Mouse (Mus musculus) heart, embryonic 16.5 days (tissue): ENCODE results near the gene Acot11. TPM values are rescaled to one million over a fixed set of nuclear protein-coding genes. Genes with fewer than 3 reads are reported as not detected.
A peak's percentile ranks its signal among the peaks of the same experiment; 100 is the strongest.

Experiments used
- ATAC-seq: fragments of 200-750 bp; cut with Nextera tagmentation; replicated peaks from 2 replicates; pipeline ENCODE4 v1.8.0; 2017; ENCODE audit warnings: moderate number of reproducible peaks; ENCODE audit not compliant: insufficient read depth, low FRiP score; ENCODE audit errors: extremely low read depth
- H3K27ac ChIP-seq: fragments of 300-500 bp; sonication (generic); 2 replicates; pipeline ENCODE4 v1.5.1; 2014; ENCODE audit warnings: mild to moderate bottlenecking, low read length, control low read depth, moderate library complexity
- H3K27me3 ChIP-seq: fragments of 300-500 bp; sonication (generic); 2 replicates; pipeline ENCODE4 v1.6.1; 2014; ENCODE audit warnings: low read length, mixed read lengths; ENCODE audit not compliant: control insufficient read depth, insufficient read depth
- H3K36me3 ChIP-seq: fragments of 300-500 bp; sonication (generic); 2 replicates; pipeline ENCODE4 v1.6.1; 2014; ENCODE audit not compliant: control insufficient read depth, insufficient read depth
- H3K4me1 ChIP-seq: fragments of 300-500 bp; sonication (generic); 2 replicates; pipeline ENCODE4 v1.6.1; 2014; ENCODE audit warnings: low read length, mixed read lengths; ENCODE audit not compliant: control insufficient read depth, insufficient read depth
- H3K4me2 ChIP-seq: fragments of 300-500 bp; sonication (generic); 2 replicates; pipeline ENCODE4 v1.6.1; 2014; ENCODE audit warnings: low read depth, mild to moderate bottlenecking, control low read depth, low read length
- H3K4me3 ChIP-seq: fragments of 300-500 bp; sonication (generic); 2 replicates; pipeline ENCODE4 v1.5.1; 2014; ENCODE audit warnings: mild to moderate bottlenecking, control low read depth, low read length
- H3K9ac ChIP-seq: fragments of 300-500 bp; sonication (generic); 2 replicates; pipeline ENCODE4 v1.6.1; 2014; ENCODE audit warnings: low read length, control low read depth
- H3K9me3 ChIP-seq: fragments of 300-500 bp; sonication (generic); replicated peaks from 2 replicates; pipeline ENCODE4 v1.6.1; 2016; ENCODE audit warnings: low read length; ENCODE audit not compliant: control insufficient read depth
- WGBS: fragments of 180-500 bp; shearing (Covaris S2); extraction: QIAGEN DNeasy Blood & Tissue Kit; methylation state at CpG from one replicate; pipeline ENCODE4 v1.1.7; 2014; 5-methylcytosine and 5-hydroxymethylcytosine counted together
- polyA plus RNA-seq: library from polyadenylated mRNA; unstranded; fragments of >200 nt; fragmentation: Nextera tagmentation; extraction: Ambion mirVana; gene quantifications from 2 replicates; pipeline ENCODE4 v1.2.1, GENCODE M21; 2015

Acot11 gene
- polyA plus RNA-seq, 1 experiment from 2014 or later, result 7.9 TPM

- H3K9me3 ChIP-seq, result no peaks in the 10 kb centered on the region
- peaks cover 49% of the 10 kb centered on the region for H3K4me1 ChIP-seq
- H3K4me2 ChIP-seq, result no peak overlapping the region
- no peaks in the 10 kb centered on the region for H3K27me3 ChIP-seq
- no peak overlapping the region for H3K27ac ChIP-seq
- no peak overlapping the region for H3K9ac ChIP-seq
- WGBS, result 73% methylated on average over 11 of the region's 11 CpGs
- ATAC-seq, result no peak
- no peaks in the 10 kb centered on the region for H3K36me3 ChIP-seq
- H3K4me3 ChIP-seq, result no peak overlapping the region
Measured at GRCm38 (mm10) chr4:106788627-106789026, 16.2 kb downstream of the Acot11 start.

GRCm38 (mm10) chr4:106787830-106788229 lies 17.0 kb downstream of the Acot11 start:
- 35% methylated on average over 7 of the region's 7 CpGs for WGBS
- Histone ChIP-seq H3K27me3 (no peaks in the 10 kb centered on the region), H3K4me3 (no peak overlapping the region), H3K9ac (no peak overlapping the region), H3K36me3 (no peaks in the 10 kb centered on the region), H3K4me1 (peaks cover 56% of the 10 kb centered on the region), H3K9me3 (no peaks in the 10 kb centered on the region), H3K27ac (peak overlapping the region; percentile 90), H3K4me2 (no peak overlapping the region)
- peak; percentile 38; the same call in 1 of the 2 replicates for ATAC-seq

- no peak overlapping the region for H3K4me2 ChIP-seq
- no peaks in the 10 kb centered on the region for H3K9me3 ChIP-seq
Measured at GRCm38 (mm10) chr4:106785753-106786540, 18.9 kb downstream of the Acot11 start.

GRCm38 (mm10) chr4:106785345-106785744 lies 19.5 kb downstream of the Acot11 start:
- H3K9me3 ChIP-seq, result no peaks in the 10 kb centered on the region
- H3K4me3 ChIP-seq, result no peak overlapping the region
- no peaks in the 10 kb centered on the region for H3K27me3 ChIP-seq
- no peaks in the 10 kb centered on the region for H3K36me3 ChIP-seq
- peak overlapping the region; percentile 90 for H3K27ac ChIP-seq
- peaks cover 59% of the 10 kb centered on the region for H3K4me1 ChIP-seq
- 68% methylated on average over 7 of the region's 7 CpGs for whole genome bisulfite sequencing
- H3K4me2 ChIP-seq, result no peak overlapping the region
- no peak for ATAC-seq
- H3K9ac ChIP-seq, result no peak overlapping the region

More at GRCm38 (mm10) chr4:106785753-106786540, 18.9 kb downstream of the Acot11 start:
- H3K4me1 ChIP-seq, result peaks cover 59% of the 10 kb centered on the region
- no peaks in the 10 kb centered on the region for H3K36me3 ChIP-seq
- H3K27ac ChIP-seq, result peak overlapping the region; percentile 90
- WGBS, result 6% methylated on average over 5 of the region's 5 CpGs
- H3K27me3 ChIP-seq, result no peaks in the 10 kb centered on the region
- peak overlapping the region; percentile 52 for H3K9ac ChIP-seq
- ATAC-seq, result peak; percentile 74
- no peak overlapping the region for H3K4me3 ChIP-seq

GRCm38 (mm10) chr4:106784806-106785205 lies 20.0 kb downstream of the Acot11 start:
- no peak overlapping the region for H3K4me2 ChIP-seq
- no peaks in the 10 kb centered on the region for H3K9me3 ChIP-seq
- no peaks in the 10 kb centered on the region for H3K27me3 ChIP-seq
- no peak overlapping the region for H3K4me3 ChIP-seq
- H3K27ac ChIP-seq, result no peak overlapping the region
- H3K9ac ChIP-seq, result no peak overlapping the region
- 88% methylated on average over 7 of the region's 7 CpGs for WGBS
- H3K4me1 ChIP-seq, result peaks cover 61% of the 10 kb centered on the region
- H3K36me3 ChIP-seq, result no peaks in the 10 kb centered on the region
- ATAC-seq, result no peak

GRCm38 (mm10) chr4:106783137-106783536 lies 21.7 kb downstream of the Acot11 start:
- no peaks in the 10 kb centered on the region for H3K36me3 ChIP-seq
- H3K9me3 ChIP-seq, result no peaks in the 10 kb centered on the region
- 44% methylated on average over 10 of the region's 10 CpGs for WGBS
- H3K27me3 ChIP-seq, result no peaks in the 10 kb centered on the region
- H3K4me1 ChIP-seq, result peaks cover 64% of the 10 kb centered on the region
- no peak overlapping the region for H3K4me2 ChIP-seq
- ATAC-seq, result no peak
- no peak overlapping the region for H3K9ac ChIP-seq
- H3K4me3 ChIP-seq, result no peak overlapping the region
- H3K27ac ChIP-seq, result peak overlapping the region; percentile 11

GRCm38 (mm10) chr4:106780045-106780444 lies 24.8 kb downstream of the Acot11 start:
- Histone ChIP-seq H3K27ac (no peak overlapping the region), H3K9me3 (no peaks in the 10 kb centered on the region), H3K4me2 (no peak overlapping the region), H3K4me1 (peaks cover 39% of the 10 kb centered on the region), H3K36me3 (no peaks in the 10 kb centered on the region), H3K27me3 (no peaks in the 10 kb centered on the region), H3K9ac (no peak overlapping the region), H3K4me3 (no peak overlapping the region)
- no peak for ATAC-seq
- 56% methylated on average over 3 of the region's 3 CpGs for WGBS

- 33% methylated on average over 5 of the region's 5 CpGs for WGBS
Measured at GRCm38 (mm10) chr4:106778116-106778788, 26.5 kb downstream of the Acot11 start.

GRCm38 (mm10) chr4:106776998-106777397 lies 27.8 kb downstream of the Acot11 start:
- no peaks in the 10 kb centered on the region for H3K27me3 ChIP-seq
- no peak overlapping the region for H3K4me2 ChIP-seq
- H3K4me1 ChIP-seq, result peaks cover 25% of the 10 kb centered on the region
- no peak overlapping the region for H3K4me3 ChIP-seq
- no peaks in the 10 kb centered on the region for H3K36me3 ChIP-seq
- no peaks in the 10 kb centered on the region for H3K9me3 ChIP-seq
- H3K27ac ChIP-seq, result no peak overlapping the region
- 48% methylated on average over 3 of the region's 3 CpGs for WGBS
- H3K9ac ChIP-seq, result no peak overlapping the region
- no peak for ATAC-seq

More at GRCm38 (mm10) chr4:106778116-106778788, 26.5 kb downstream of the Acot11 start:
- H3K4me1 ChIP-seq, result peaks cover 32% of the 10 kb centered on the region
- H3K9me3 ChIP-seq, result no peaks in the 10 kb centered on the region
- no peaks in the 10 kb centered on the region for H3K36me3 ChIP-seq
- no peak overlapping the region for H3K4me3 ChIP-seq
- peak overlapping the region; percentile 45 for H3K9ac ChIP-seq
- H3K27ac ChIP-seq, result peak overlapping the region; percentile 90
- H3K27me3 ChIP-seq, result no peaks in the 10 kb centered on the region
- 0 out of 2 replicates have a peak overlapping the region, but pooled peaks have one; percentile 28 for H3K4me2 ChIP-seq
- ATAC-seq, result peak; percentile 97
